Mouse (Mus musculus) heart, postnatal 25 days (tissue): ENCODE data around the gene BC030867. TPM values are rescaled to one million over a fixed set of nuclear protein-coding genes. Genes with fewer than 3 reads are reported as not detected.

Experiments
- DNase-seq: peaks from one replicate; pipeline ENCODE4 v3.0.0; 2022; ENCODE audit warnings: low spot score
- intact Hi-C: fragments of 180-260 bp; cut with DNase I; formaldehyde crosslinking; loops from one replicate; pipeline ENCODE4 v1.15.1; 2025
- total RNA-seq, 2 experiments: library from RNA; stranded (reverse); gene quantifications; 2 replicates each; pipeline ENCODE4 v1.2.3; 2021

The BC030867 gene
- under 1 TPM; 0.10 to 0.39 TPM for total RNA-seq

GRCm38 (mm10) chr11:102248630-102249230 lies at the start of gene BC030867:
BC030867 (plus strand) TSS chr11:102248882.
- intact Hi-C loops: loop anchor here (1.0 to 5.0 kb wide), 3 partner anchors 18 to 64 kb away; partner anchors contain the start of genes Hdac5, Lsm12 and Tmub2
- DNase-seq: peak; percentile 76

GRCm38 (mm10) chr11:102199856-102200255 lies 48.8 kb upstream of the BC030867 start:
- intact Hi-C loops: no loop called here
- no peak for DNase-seq

- intact Hi-C loops: no loop called here
- no peak for DNase-seq
Measured at GRCm38 (mm10) chr11:102201408-102201821, 47.3 kb upstream of the BC030867 start.

- no peak for DNase-seq
- intact Hi-C loops: loop anchor here (2.0 kb wide), 1 partner anchor 14 kb away; no protein-coding TSS in a partner anchor
Measured at GRCm38 (mm10) chr11:102206481-102206880, 42.2 kb upstream of the BC030867 start.

GRCm38 (mm10) chr11:102207825-102208777 lies 40.6 kb upstream of the BC030867 start:
- intact Hi-C loops: loop anchor here (2.0 kb wide), 1 partner anchor 15 kb away; no protein-coding TSS in a partner anchor
- no peak for DNase-seq

- intact Hi-C loops: no loop called here
- DNase-seq: no peak
Measured at GRCm38 (mm10) chr11:102208846-102209245, 39.8 kb upstream of the BC030867 start.

GRCm38 (mm10) chr11:102209742-102210141 lies 38.9 kb upstream of the BC030867 start:
- DNase-seq: no peak
- intact Hi-C loops: no loop called here

GRCm38 (mm10) chr11:102210185-102210584 lies 38.5 kb upstream of the BC030867 start:
- no peak for DNase-seq
- intact Hi-C loops: no loop called here

GRCm38 (mm10) chr11:102211011-102211410 lies 37.7 kb upstream of the BC030867 start:
- DNase-seq: no peak
- intact Hi-C loops: no loop called here

- no peak for DNase-seq
- intact Hi-C loops: no loop called here
Measured at GRCm38 (mm10) chr11:102211936-102212341, 36.7 kb upstream of the BC030867 start.

- no peak for DNase-seq
Measured at GRCm38 (mm10) chr11:102214430-102215156, 34.1 kb upstream of the BC030867 start.

GRCm38 (mm10) chr11:102215511-102215910 lies 33.2 kb upstream of the BC030867 start:
- DNase-seq: no peak

More at GRCm38 (mm10) chr11:102214430-102215156, 34.1 kb upstream of the BC030867 start:
- intact Hi-C loops: loop anchor here (5.0 kb wide), 1 partner anchor 218 kb away; the partner anchor contains the start of gene Grn

GRCm38 (mm10) chr11:102216056-102216885 lies 32.4 kb upstream of the BC030867 start:
- DNase-seq: peak; percentile 50
- intact Hi-C loops: loop anchor here (5.0 kb wide), 1 partner anchor 216 kb away; the partner anchor contains the start of gene Grn

More at GRCm38 (mm10) chr11:102215511-102215910, 33.2 kb upstream of the BC030867 start:
- intact Hi-C loops: loop anchor here (5.0 kb wide), 1 partner anchor 217 kb away; the partner anchor contains the start of gene Grn

- no peak for DNase-seq
- intact Hi-C loops: loop anchor here (5.0 kb wide), 1 partner anchor 215 kb away; the partner anchor contains the start of gene Grn
Measured at GRCm38 (mm10) chr11:102216886-102217240, 31.8 kb upstream of the BC030867 start.

- no peak for DNase-seq
- intact Hi-C loops: loop anchor here (5.0 kb wide), 1 partner anchor 215 kb away; the partner anchor contains the start of gene Grn
Measured at GRCm38 (mm10) chr11:102217396-102217795, 31.3 kb upstream of the BC030867 start.

GRCm38 (mm10) chr11:102217876-102218430 lies 30.7 kb upstream of the BC030867 start:
- no peak for DNase-seq
- intact Hi-C loops: loop anchor here (5.0 kb wide), 1 partner anchor 214 kb away; the partner anchor contains the start of gene Grn

- intact Hi-C loops: loop anchor here (5.0 kb wide), 1 partner anchor 214 kb away; the partner anchor contains the start of gene Grn
Measured at GRCm38 (mm10) chr11:102218783-102219182, 29.9 kb upstream of the BC030867 start.

More at GRCm38 (mm10) chr11:102218783-102219182, 29.9 kb upstream of the BC030867 start:
- DNase-seq: peak; percentile 95
